Mouse (Mus musculus) stomach, adult 2 months (tissue): ENCODE data around the gene Tollip. TPM values are rescaled to one million over a fixed set of nuclear protein-coding genes. Genes with fewer than 3 reads are reported as not detected.

Source experiments
- polyA plus RNA-seq: library from polyadenylated mRNA; depleted of rRNA; stranded (reverse); fragments of >200 nt; gene quantifications from 2 replicates; pipeline ENCODE4 v1.2.3, GENCODE M21; 2012; rRNA removed

The Tollip gene
- 24.7 and 27.0 TPM in 2 replicates for polyA plus RNA-seq

GRCm38 (mm10) chr7:141918407-141918806 is at the start of gene Tollip:
Gene Tollip (minus strand): TSS chr7:141918507.

GRCm38 (mm10) chr7:141948906-141949798 is 30.8 kb upstream of the Tollip start, which contains the start of gene Brsk2:
Gene Brsk2 (plus strand): TSS chr7:141949751.

GRCm38 (mm10) chr7:141838779-141839178 is 79.5 kb downstream of the Tollip start, which contains the start of gene Muc5b:
Gene Muc5b (plus strand): TSS chr7:141839070.

Other genes starting within 250 kb of the Tollip start
- 0.31 and 1.0 TPM in 2 replicates for gene Muc2, start 228.2 kb downstream of the Tollip start, polyA plus RNA-seq
- 540 and 990 TPM in 2 replicates for gene Muc5ac, start 129.5 kb downstream of the Tollip start, polyA plus RNA-seq
- gene Muc5b, start 79.4 kb downstream of the Tollip start, polyA plus RNA-seq, result 0.21 and 0.47 TPM in 2 replicates
- gene Brsk2, start 31.2 kb upstream of the Tollip start, polyA plus RNA-seq, result 0.92 and 0.93 TPM in 2 replicates
- gene Mob2, start 142.6 kb upstream of the Tollip start, polyA plus RNA-seq, result 27.5 and 29.5 TPM in 2 replicates
- 3.0 and 6.7 TPM in 2 replicates for gene Dusp8, start 177.3 kb upstream of the Tollip start, polyA plus RNA-seq
- not detected in 2 replicates for gene Gm45618, start 202.2 kb upstream of the Tollip start, polyA plus RNA-seq
- gene Gm39115, start 217.5 kb upstream of the Tollip start, polyA plus RNA-seq, result not detected in 2 replicates
- not detected in 2 replicates for gene Gm45337, start 226.1 kb upstream of the Tollip start, polyA plus RNA-seq
- gene Gm29735, start 238.6 kb upstream of the Tollip start, polyA plus RNA-seq, result not detected in 2 replicates
- gene Gm4553, start 247.2 kb upstream of the Tollip start, polyA plus RNA-seq, result not detected in 2 replicates